12 mouse cellular contexts compared by ENCODE assay signal in the genomic region with DNA sequence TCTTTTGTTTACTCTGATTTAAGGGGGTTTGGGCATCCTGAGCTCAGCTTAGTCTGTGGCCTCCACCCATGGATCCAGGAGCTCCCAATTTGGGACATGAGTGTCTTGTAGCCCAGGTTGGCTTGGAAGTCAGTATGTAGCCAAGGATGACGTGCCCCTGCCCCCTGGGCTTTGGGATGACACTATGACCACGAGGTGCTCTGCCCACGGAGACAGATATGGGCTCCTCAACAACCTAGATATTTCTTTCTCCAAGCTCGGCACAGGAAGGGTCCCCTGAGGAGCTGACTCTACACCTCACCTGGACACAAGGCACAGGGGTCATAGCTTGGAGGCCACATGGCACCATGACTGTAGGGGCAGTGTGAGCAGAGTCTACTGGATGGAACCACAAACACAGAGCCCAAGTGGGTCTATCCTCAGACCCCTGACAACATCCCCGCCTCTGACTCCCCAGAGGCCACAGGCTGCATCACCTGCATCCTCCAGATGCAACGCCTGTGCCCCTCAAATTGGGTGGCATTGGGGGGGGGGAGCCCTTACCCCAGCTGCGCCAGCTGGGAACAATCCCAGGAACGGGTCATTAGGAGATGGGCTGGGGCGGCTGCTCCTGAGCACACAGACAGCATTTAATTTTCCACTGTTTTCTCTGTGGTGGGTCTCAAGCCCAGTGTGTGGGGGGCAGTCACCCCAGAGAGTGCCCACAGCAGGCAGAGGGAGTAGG. TPM values are rescaled to one million over a fixed set of nuclear protein-coding genes. Genes with fewer than 3 reads are reported as not detected.
DNase-seq lines count a peak whose midpoint lies in the region; ATAC-seq and TF ChIP-seq lines count a peak whose summit lies in the region.
"Had no signal": no experiment of that assay in that cellular context is flagged by ENCODE, and none has a peak within 500 bp of the region (broad histone marks: within the 10 kb centered on the region; RNA-seq: fewer than 3 reads in every experiment).

No protein-coding gene starts in this region.

- peaks cover 71% of the 10 kb centered on the region for H3K27me3 ChIP-seq in hindbrain, embryonic 13.5 days
- peaks cover 38% of the 10 kb centered on the region for H3K27me3 ChIP-seq in hindbrain, postnatal 0 days (ENCODE audit: insufficient read depth, low read length)
- H3K27me3 ChIP-seq in neural tube, embryonic 12.5 days (replicated peaks) = peaks cover 50% of the 10 kb centered on the region
- peaks cover 56% of the 10 kb centered on the region for H3K27me3 ChIP-seq in neural tube, embryonic 15.5 days (replicated peaks)
- H3K27me3 ChIP-seq in limb, embryonic 13.5 days = peaks cover 56% of the 10 kb centered on the region

- no peaks in the 10 kb centered on the region for H3K9me3 ChIP-seq in hindbrain, embryonic 13.5 days
- H3K9me3 ChIP-seq in hindbrain, postnatal 0 days (ENCODE audit: low read length) = no peaks in the 10 kb centered on the region
- no peaks in the 10 kb centered on the region for H3K9me3 ChIP-seq in neural tube, embryonic 12.5 days
- no peaks in the 10 kb centered on the region for H3K9me3 ChIP-seq in neural tube, embryonic 15.5 days (replicated peaks)
- H3K9me3 ChIP-seq in limb, embryonic 13.5 days = no peaks in the 10 kb centered on the region
- H3K9me3 ChIP-seq: embryonic facial prominence, embryonic 15.5 days had no signal

- H3K4me3 ChIP-seq in hindbrain, embryonic 13.5 days = no peak overlapping the region
- no peak overlapping the region for H3K4me3 ChIP-seq in hindbrain, postnatal 0 days (ENCODE audit: low read length)
- no peak overlapping the region for H3K4me3 ChIP-seq in neural tube, embryonic 12.5 days
- H3K4me3 ChIP-seq in neural tube, embryonic 15.5 days (replicated peaks) = no peak overlapping the region
- H3K4me3 ChIP-seq in limb, embryonic 13.5 days = no peak overlapping the region
- H3K4me3 ChIP-seq: embryonic facial prominence, embryonic 15.5 days; myocyte had no signal

- no peak for ATAC-seq in hindbrain, embryonic 13.5 days (ENCODE audit: low FRiP score)
- ATAC-seq in hindbrain, postnatal 0 days = no peak; the same call in 1 of the 2 replicates
- peak; percentile 17; the same call in 1 of the 2 replicates for ATAC-seq in neural tube, embryonic 12.5 days (ENCODE audit: low FRiP score, low read depth)
- no peak for ATAC-seq in neural tube, embryonic 15.5 days (ENCODE audit: low FRiP score)
- no peak for ATAC-seq in limb, embryonic 13.5 days (ENCODE audit: low FRiP score, low read depth)

- no peak overlapping the region for H3K27ac ChIP-seq in hindbrain, embryonic 13.5 days
- H3K27ac ChIP-seq in hindbrain, postnatal 0 days = no peak overlapping the region
- no peak overlapping the region for H3K27ac ChIP-seq in neural tube, embryonic 12.5 days
- H3K27ac ChIP-seq in neural tube, embryonic 15.5 days (replicated peaks) = no peak overlapping the region
- H3K27ac ChIP-seq in limb, embryonic 13.5 days = no peak overlapping the region
- H3K27ac ChIP-seq: embryonic facial prominence, embryonic 15.5 days had no signal

- H3K9ac ChIP-seq in hindbrain, embryonic 13.5 days = peak overlapping the region; percentile 29; the same call in 1 of the 2 replicates
- H3K9ac ChIP-seq in hindbrain, postnatal 0 days (replicated peaks; ENCODE audit: low read length) = no peak overlapping the region
- no peak overlapping the region; the same call in 1 of the 2 replicates for H3K9ac ChIP-seq in neural tube, embryonic 12.5 days
- H3K9ac ChIP-seq in neural tube, embryonic 15.5 days (replicated peaks) = no peak overlapping the region
- peak overlapping the region; percentile 25; the same call in 1 of the 2 replicates for H3K9ac ChIP-seq in limb, embryonic 13.5 days
- H3K9ac ChIP-seq: embryonic facial prominence, embryonic 15.5 days; lung, embryonic 14.5 days had no signal

- no peak overlapping the region for H3K4me2 ChIP-seq in hindbrain, embryonic 13.5 days
- no peak overlapping the region for H3K4me2 ChIP-seq in hindbrain, postnatal 0 days (ENCODE audit: low read depth, low read length)
- H3K4me2 ChIP-seq in neural tube, embryonic 12.5 days (replicated peaks) = no peak overlapping the region
- no peak overlapping the region for H3K4me2 ChIP-seq in neural tube, embryonic 15.5 days
- no peak overlapping the region for H3K4me2 ChIP-seq in limb, embryonic 13.5 days (replicated peaks)
- H3K4me2 ChIP-seq: embryonic facial prominence, embryonic 15.5 days; liver, embryonic 11.5 days; lung, embryonic 14.5 days had no signal

- WGBS in hindbrain, embryonic 13.5 days = 64% methylated on average over 9 of the region's 9 CpGs
- WGBS in hindbrain, postnatal 0 days = 58% methylated on average over 9 of the region's 9 CpGs
- WGBS in neural tube, embryonic 12.5 days = 62% methylated on average over 9 of the region's 9 CpGs
- WGBS in neural tube, embryonic 15.5 days = 58% methylated on average over 9 of the region's 9 CpGs
- 54% methylated on average over 9 of the region's 9 CpGs for WGBS in limb, embryonic 13.5 days

- no peaks in the 10 kb centered on the region for H3K36me3 ChIP-seq in hindbrain, embryonic 13.5 days
- H3K36me3 ChIP-seq in hindbrain, postnatal 0 days (ENCODE audit: insufficient read depth, low read length) = no peaks in the 10 kb centered on the region
- H3K36me3 ChIP-seq in neural tube, embryonic 12.5 days = no peaks in the 10 kb centered on the region
- H3K36me3 ChIP-seq in neural tube, embryonic 15.5 days = no peaks in the 10 kb centered on the region
- no peaks in the 10 kb centered on the region for H3K36me3 ChIP-seq in limb, embryonic 13.5 days
- H3K36me3 ChIP-seq: embryonic facial prominence, embryonic 15.5 days had no signal

- H3K4me1 ChIP-seq in hindbrain, embryonic 13.5 days (replicated peaks) = 0 out of 2 replicates have a peak, but pooled peaks cover 5% of the 10 kb centered on the region
- no peaks in the 10 kb centered on the region for H3K4me1 ChIP-seq in hindbrain, postnatal 0 days (ENCODE audit: insufficient read depth, low read length)
- H3K4me1 ChIP-seq in neural tube, embryonic 12.5 days = no peaks in the 10 kb centered on the region
- peaks cover 8% of the 10 kb centered on the region; the same call in 1 of the 2 replicates for H3K4me1 ChIP-seq in neural tube, embryonic 15.5 days
- peaks cover 10% of the 10 kb centered on the region; the same call in 1 of the 2 replicates for H3K4me1 ChIP-seq in limb, embryonic 13.5 days

- peak; percentile 3 to 5 for DNase-seq in frontal cortex, postnatal 14 days (ENCODE audit: low spot score in 2 of 2)
- DNase-seq in frontal cortex, adult 2 months (ENCODE audit: extremely low spot score in 1 of 2, low spot score in 1 of 2) = no peak
- DNase-seq in hindbrain, postnatal 0 days (ENCODE audit: low spot score) = no peak
- no peak for DNase-seq in embryo, embryonic 9.5 days (ENCODE audit: extremely low spot score)

- no peak for TF ChIP-seq CTCF in hindbrain, postnatal 0 days (IDR thresholded peaks at IDR 0.05; ENCODE audit: low read depth)

RNA-seq across cellular contexts. Expression of gene Nfic, which starts 4.6 kb away (rescaled TPM):
- 39.6 and 47.7 TPM in 2 replicates for polyA plus RNA-seq in frontal cortex, adult 2 months (2012; rRNA removed)
- polyA plus RNA-seq in hindbrain, embryonic 13.5 days (2015; fragmentation: Nextera tagmentation; extraction: Ambion mirVana) = 21.3 and 22.4 TPM in 2 replicates
- 17.2 and 26.5 TPM in 2 replicates for total RNA-seq in hindbrain, postnatal 0 days (2014; rRNA removed)
- polyA plus RNA-seq in hindbrain, postnatal 0 days (2015; fragmentation: Nextera tagmentation; extraction: Ambion mirVana) = 33.8 and 34.6 TPM in 2 replicates
- polyA plus RNA-seq in neural tube, embryonic 12.5 days (2016; fragmentation: Nextera tagmentation; extraction: Ambion mirVana) = 21.7 and 22.2 TPM in 2 replicates
- 35.0 and 35.8 TPM in 2 replicates for polyA plus RNA-seq in neural tube, embryonic 15.5 days (2015; fragmentation: Nextera tagmentation; extraction: Ambion mirVana)
- polyA plus RNA-seq in limb, embryonic 13.5 days (2015; fragmentation: Nextera tagmentation; extraction: Ambion mirVana) = 77.2 and 82.8 TPM in 2 replicates

RNA-seq across cellular contexts. Expression of gene Celf5, which starts 31.7 kb away (rescaled TPM):
- 345 and 388 TPM in 2 replicates for polyA plus RNA-seq in frontal cortex, adult 2 months (2012; rRNA removed)
- polyA plus RNA-seq in hindbrain, embryonic 13.5 days (2015; fragmentation: Nextera tagmentation; extraction: Ambion mirVana) = 61.3 and 69.0 TPM in 2 replicates
- total RNA-seq in hindbrain, postnatal 0 days (2014; rRNA removed) = 93.9 and 128 TPM in 2 replicates
- 40.1 and 43.2 TPM in 2 replicates for polyA plus RNA-seq in hindbrain, postnatal 0 days (2015; fragmentation: Nextera tagmentation; extraction: Ambion mirVana)
- polyA plus RNA-seq in neural tube, embryonic 12.5 days (2016; fragmentation: Nextera tagmentation; extraction: Ambion mirVana) = 32.3 and 33.0 TPM in 2 replicates
- polyA plus RNA-seq in neural tube, embryonic 15.5 days (2015; fragmentation: Nextera tagmentation; extraction: Ambion mirVana) = 54.8 and 62.5 TPM in 2 replicates
- 1.6 TPM in 2 replicates for polyA plus RNA-seq in limb, embryonic 13.5 days (2015; fragmentation: Nextera tagmentation; extraction: Ambion mirVana)
- polyA plus RNA-seq: liver, embryonic 11.5 days had no signal

RNA-seq across cellular contexts. Expression of gene Ncln, which starts 45.4 kb away (rescaled TPM):
- 120 and 134 TPM in 2 replicates for polyA plus RNA-seq in frontal cortex, adult 2 months (2012; rRNA removed)
- 56.0 and 62.1 TPM in 2 replicates for polyA plus RNA-seq in hindbrain, embryonic 13.5 days (2015; fragmentation: Nextera tagmentation; extraction: Ambion mirVana)
- 124 and 170 TPM in 2 replicates for total RNA-seq in hindbrain, postnatal 0 days (2014; rRNA removed)
- 66.3 and 66.5 TPM in 2 replicates for polyA plus RNA-seq in hindbrain, postnatal 0 days (2015; fragmentation: Nextera tagmentation; extraction: Ambion mirVana)
- polyA plus RNA-seq in neural tube, embryonic 12.5 days (2016; fragmentation: Nextera tagmentation; extraction: Ambion mirVana) = 73.2 and 78.4 TPM in 2 replicates
- polyA plus RNA-seq in neural tube, embryonic 15.5 days (2015; fragmentation: Nextera tagmentation; extraction: Ambion mirVana) = 68.5 and 70.3 TPM in 2 replicates
- 98.0 and 102 TPM in 2 replicates for polyA plus RNA-seq in limb, embryonic 13.5 days (2015; fragmentation: Nextera tagmentation; extraction: Ambion mirVana)

RNA-seq across cellular contexts. Expression of gene S1pr4, which starts 49.1 kb away (rescaled TPM):
- polyA plus RNA-seq in frontal cortex, adult 2 months (2012; rRNA removed) = 0.94 and 1.1 TPM in 2 replicates
- 0.93 and 0.95 TPM in 2 replicates for polyA plus RNA-seq in hindbrain, embryonic 13.5 days (2015; fragmentation: Nextera tagmentation; extraction: Ambion mirVana)
- total RNA-seq in hindbrain, postnatal 0 days (2014; rRNA removed) = 0.40 and 1.3 TPM in 2 replicates
- polyA plus RNA-seq in hindbrain, postnatal 0 days (2015; fragmentation: Nextera tagmentation; extraction: Ambion mirVana) = 0.38 and 0.40 TPM in 2 replicates
- polyA plus RNA-seq in neural tube, embryonic 12.5 days (2016; fragmentation: Nextera tagmentation; extraction: Ambion mirVana) = 0.51 and 0.56 TPM in 2 replicates
- polyA plus RNA-seq in neural tube, embryonic 15.5 days (2015; fragmentation: Nextera tagmentation; extraction: Ambion mirVana) = 0.69 and 2.1 TPM in 2 replicates
- polyA plus RNA-seq in limb, embryonic 13.5 days (2015; fragmentation: Nextera tagmentation; extraction: Ambion mirVana) = 0.28 and 0.53 TPM in 2 replicates
- polyA plus RNA-seq: myocyte had no signal

RNA-seq across cellular contexts. Expression of gene Smim24, which starts 58.0 kb away (rescaled TPM):
- 3.6 and 4.5 TPM in 2 replicates for polyA plus RNA-seq in frontal cortex, adult 2 months (2012; rRNA removed)
- polyA plus RNA-seq in hindbrain, embryonic 13.5 days (2015; fragmentation: Nextera tagmentation; extraction: Ambion mirVana) = 1.8 TPM in 2 replicates
- 2.9 and 3.7 TPM in 2 replicates for total RNA-seq in hindbrain, postnatal 0 days (2014; rRNA removed)
- 1.4 and 1.7 TPM in 2 replicates for polyA plus RNA-seq in hindbrain, postnatal 0 days (2015; fragmentation: Nextera tagmentation; extraction: Ambion mirVana)
- polyA plus RNA-seq in neural tube, embryonic 12.5 days (2016; fragmentation: Nextera tagmentation; extraction: Ambion mirVana) = 2.1 and 2.7 TPM in 2 replicates
- polyA plus RNA-seq in neural tube, embryonic 15.5 days (2015; fragmentation: Nextera tagmentation; extraction: Ambion mirVana) = 2.5 and 9.3 TPM in 2 replicates
- 4.2 and 4.7 TPM in 2 replicates for polyA plus RNA-seq in limb, embryonic 13.5 days (2015; fragmentation: Nextera tagmentation; extraction: Ambion mirVana)

Comparison
In these comparisons a context has a peak if more than half of its experiments do, and no peak if none do; other contexts are left out.
1. DNase-seq: peak in frontal cortex, postnatal 14 days (2 of 2); none in frontal cortex, adult 2 months (0 of 2), hindbrain, postnatal 0 days (single experiment) and embryo, embryonic 9.5 days (single experiment).
2. H3K9ac ChIP-seq: peak in hindbrain, embryonic 13.5 days (single experiment) and limb, embryonic 13.5 days (single experiment); none in hindbrain, postnatal 0 days (single experiment), neural tube, embryonic 12.5 days (single experiment) and neural tube, embryonic 15.5 days (single experiment).
3. RNA of gene Celf5, which starts 31.7 kb away (polyA plus RNA-seq): 345 to 388 TPM in frontal cortex, adult 2 months, 54.8 to 62.5 TPM in neural tube, embryonic 15.5 days, 61.3 to 69.0 TPM in hindbrain, embryonic 13.5 days, 40.1 to 43.2 TPM in hindbrain, postnatal 0 days and 32.3 to 33.0 TPM in neural tube, embryonic 12.5 days; 1.6 TPM in limb, embryonic 13.5 days; every median in the first group is over 10 times any median in the second.